Mouse (Mus musculus): ENCODE data around the gene Drc1. TPM values are rescaled to one million over a fixed set of nuclear protein-coding genes. Genes with fewer than 3 reads are reported as not detected.
A peak's percentile ranks its signal among the peaks of the same experiment; 100 is the strongest.

The Drc1 gene
- total RNA-seq (2021) = under 1 TPM; 0.61 to 0.66 TPM
- long read RNA-seq, experiment 1, partial matches to known transcripts = 0 of 2 reads
- long read RNA-seq, experiment 1, other reads (novel, unspliced or antisense) = 1 of 2 reads
- long read RNA-seq, experiment 2, partial matches to known transcripts = 0 of 1 reads
- long read RNA-seq, experiment 2, other reads (novel, unspliced or antisense) = 0 of 1 reads

DNA sequence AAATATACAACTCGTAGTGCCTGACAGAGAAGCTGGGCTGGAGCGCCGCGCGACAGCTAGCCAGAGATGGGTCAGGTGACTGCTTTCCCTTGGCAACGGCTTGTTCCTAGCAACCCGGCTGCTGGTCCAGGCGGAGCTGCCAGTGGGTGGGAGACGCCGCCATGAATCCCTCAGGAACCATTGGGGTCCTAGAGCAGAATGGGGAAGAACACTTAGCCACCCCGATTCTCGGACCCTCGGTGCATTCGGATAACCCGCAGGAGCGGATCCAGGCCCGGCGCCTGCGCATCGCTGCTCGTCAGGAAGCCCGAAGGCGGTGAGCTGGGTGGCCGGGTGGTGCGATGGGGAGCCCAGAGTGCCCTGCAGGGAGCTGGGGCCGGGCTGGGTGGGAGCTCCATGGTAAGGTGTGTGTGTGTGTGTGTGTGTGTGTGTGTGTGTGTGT, at the start of gene Drc1:
Drc1 (plus strand) TSS at position 98 of the 442 bp plus-strand sequence.
- no peak for DNase-seq (ENCODE audit: low spot score in 2 of 2)

- no peak for DNase-seq (ENCODE audit: low spot score in 2 of 2)
These were observed 49.3 kb upstream of the Drc1 start for GRCm38 (mm10) chr5:30231891-30232270.

DNA sequence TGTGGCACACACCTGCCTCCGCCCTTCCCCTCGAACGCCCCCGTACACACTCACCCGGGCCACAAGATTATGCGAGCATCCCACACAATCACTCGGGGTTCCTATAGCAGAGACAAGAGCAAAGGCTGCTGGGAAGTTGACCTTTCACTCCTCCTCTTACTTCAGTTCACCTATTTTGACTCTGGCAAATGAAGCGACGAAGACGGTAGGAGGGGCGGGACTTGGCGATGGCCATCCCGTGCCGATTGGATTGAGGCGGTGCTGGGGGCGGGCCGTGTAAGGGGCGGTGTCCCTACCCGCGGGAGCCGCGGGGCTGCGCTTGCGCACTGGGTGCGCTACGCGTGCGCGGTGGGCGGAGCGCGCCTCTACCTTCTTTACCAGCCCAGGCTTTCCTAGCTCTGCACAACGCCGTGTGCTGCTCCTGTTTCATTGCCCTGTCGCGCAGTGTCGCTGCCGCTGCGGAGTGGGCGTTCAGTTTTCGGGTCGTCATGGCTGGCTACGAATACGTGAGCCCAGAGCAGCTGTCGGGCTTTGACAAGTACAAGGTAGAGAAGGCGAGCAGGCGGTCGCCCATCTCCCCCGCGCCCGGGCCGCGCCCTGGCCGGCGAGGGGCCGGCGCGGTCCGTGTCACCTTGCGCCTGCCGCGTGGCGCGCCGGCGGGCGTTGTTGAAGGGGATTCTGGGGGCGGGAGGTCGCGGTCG, 48.8 kb upstream of the Drc1 start, which contains the start of gene Selenoi:
Selenoi (plus strand) TSS at position 311 of the 701 bp plus-strand sequence.
- DNase-seq (ENCODE audit: low spot score in 2 of 2) = peak; percentile 96 to 97

GRCm38 (mm10) chr5:30233042-30233441, 48.1 kb upstream of the Drc1 start:
- peak in 1 of 2 experiments; percentile 16 for DNase-seq (ENCODE audit: low spot score in 2 of 2)

- DNase-seq (ENCODE audit: low spot score in 2 of 2) = no peak
These were observed 47.2 kb upstream of the Drc1 start for GRCm38 (mm10) chr5:30233979-30234378.

GRCm38 (mm10) chr5:30235641-30236126, 45.5 kb upstream of the Drc1 start:
- no peak for DNase-seq (ENCODE audit: low spot score in 2 of 2)

GRCm38 (mm10) chr5:30238533-30238932, 42.7 kb upstream of the Drc1 start:
- DNase-seq (ENCODE audit: low spot score in 2 of 2) = no peak

DNA sequence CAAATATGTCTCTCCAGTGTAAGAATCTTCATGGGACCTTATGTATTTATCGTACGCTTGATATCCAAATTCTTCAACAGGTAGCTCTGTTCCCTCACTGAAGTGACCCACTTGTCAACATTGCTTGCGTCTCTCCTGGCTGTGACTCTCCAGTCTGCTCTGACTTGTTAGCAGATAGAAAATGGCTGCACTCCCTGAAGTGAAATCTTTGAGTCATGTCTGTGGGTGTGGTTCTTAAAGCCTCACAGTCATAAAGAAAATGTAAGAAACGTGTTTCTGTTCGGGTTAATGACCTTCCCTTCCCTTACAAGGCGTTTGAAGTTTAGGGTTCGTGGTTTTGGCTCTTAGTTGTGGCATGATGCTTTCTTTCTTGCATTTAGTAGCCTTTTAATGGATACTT, 40.6 kb upstream of the Drc1 start:
- no peak for DNase-seq (ENCODE audit: low spot score in 2 of 2)

- no peak for DNase-seq (ENCODE audit: low spot score in 2 of 2)
These were observed 38.8 kb upstream of the Drc1 start for GRCm38 (mm10) chr5:30242410-30242809.

DNA sequence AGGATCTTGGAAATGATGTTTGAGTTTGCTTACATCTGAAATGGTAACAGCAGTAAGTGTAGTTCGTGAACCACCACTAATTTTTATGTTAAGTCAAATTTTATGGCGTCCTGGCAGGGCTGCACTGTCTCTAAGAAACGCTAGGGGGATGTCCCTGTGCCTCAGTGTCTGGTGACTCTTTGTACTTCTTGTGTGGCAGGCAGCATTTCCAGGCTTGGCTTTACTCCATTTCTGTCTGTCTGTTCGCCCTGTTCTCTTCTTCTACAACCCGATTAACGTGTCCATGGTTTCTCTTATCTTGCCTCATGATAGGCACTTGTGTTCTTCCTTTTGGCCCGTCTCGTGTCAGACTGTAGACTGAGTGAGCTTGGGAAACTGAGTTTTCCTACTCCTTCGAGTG, 37.4 kb upstream of the Drc1 start:
- DNase-seq (ENCODE audit: low spot score in 2 of 2) = no peak

GRCm38 (mm10) chr5:30245861-30246416, 35.2 kb upstream of the Drc1 start:
- DNase-seq (ENCODE audit: low spot score in 2 of 2) = no peak

GRCm38 (mm10) chr5:30247666-30248065, 33.5 kb upstream of the Drc1 start:
- DNase-seq (ENCODE audit: low spot score in 2 of 2) = no peak

GRCm38 (mm10) chr5:30255567-30256354, 25.4 kb upstream of the Drc1 start:
- DNase-seq (ENCODE audit: low spot score in 2 of 2) = no peak

DNA sequence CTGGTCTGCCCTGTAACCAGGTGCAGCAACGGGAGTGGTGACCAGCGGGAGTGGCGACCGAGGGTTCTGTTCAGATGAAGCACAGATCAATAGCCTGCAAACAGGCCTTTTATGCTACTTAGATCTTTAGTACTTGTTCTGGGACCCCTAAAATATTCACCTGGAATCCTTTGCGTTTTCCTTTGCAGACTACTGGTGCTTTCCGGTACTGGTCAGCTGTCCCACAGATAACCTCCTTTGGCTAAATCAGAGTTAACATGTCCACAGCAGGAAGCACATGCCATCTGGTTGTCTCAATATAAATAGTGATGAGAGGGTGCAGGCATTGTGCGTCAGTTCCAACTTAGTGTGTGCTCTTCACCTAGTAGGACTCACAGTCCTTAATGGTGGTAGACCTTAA, 22.4 kb upstream of the Drc1 start:
- DNase-seq (ENCODE audit: low spot score in 2 of 2) = no peak

GRCm38 (mm10) chr5:30270571-30271190, 10.5 kb upstream of the Drc1 start:
- no peak for DNase-seq (ENCODE audit: low spot score in 2 of 2)

DNA sequence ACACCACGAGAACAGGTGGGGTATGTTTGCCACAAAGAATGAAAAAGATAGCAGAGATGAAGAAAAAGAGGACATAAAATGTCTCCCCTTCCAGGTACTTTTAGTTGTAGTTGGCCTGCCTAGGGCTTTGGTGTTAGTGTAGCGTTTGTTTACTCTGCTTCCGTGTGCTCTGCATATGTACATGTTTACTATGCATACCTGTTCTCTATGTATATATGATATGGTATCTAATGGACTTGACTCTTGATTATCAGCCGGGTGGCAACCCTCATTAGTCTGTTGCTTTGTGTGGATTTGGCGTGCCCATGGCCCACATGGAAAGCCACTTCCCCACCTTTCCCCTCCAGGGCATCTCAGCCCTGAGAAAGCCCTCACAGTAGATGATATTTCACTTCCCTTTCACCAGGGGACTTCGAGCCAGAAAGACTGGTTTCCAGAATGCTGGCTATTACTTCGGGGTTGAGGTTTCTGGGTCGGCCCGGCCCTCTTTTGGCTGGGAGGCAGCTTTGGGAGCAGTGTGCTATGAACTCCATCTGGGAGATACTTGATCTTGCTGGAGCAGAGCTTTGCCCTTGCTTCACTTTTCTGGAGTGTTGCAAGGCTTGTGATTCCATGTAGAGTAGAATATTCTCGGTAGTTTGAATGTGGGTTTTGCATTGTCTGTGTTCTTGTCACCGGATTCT, 9.4 kb upstream of the Drc1 start:
- no peak for DNase-seq (ENCODE audit: low spot score in 2 of 2)

DNA sequence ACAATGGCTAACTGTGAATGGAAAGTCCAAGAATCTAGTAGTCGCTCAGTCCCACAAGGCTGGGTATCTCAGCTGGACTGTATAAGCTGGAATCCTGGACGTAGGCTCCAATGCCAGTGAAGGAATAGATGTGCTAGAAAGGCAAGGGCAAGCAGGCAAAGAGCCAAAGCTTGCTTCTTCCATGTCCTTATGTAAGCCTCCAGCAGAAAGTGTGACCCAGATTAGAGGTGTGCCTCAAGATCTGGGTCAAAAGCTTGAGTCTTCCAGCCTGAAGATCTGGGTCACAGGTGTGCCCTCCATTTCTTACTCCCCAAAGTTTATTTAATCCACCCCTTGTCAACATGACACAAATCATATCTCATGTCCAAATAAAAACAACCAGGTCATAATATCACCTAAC, 4.8 kb upstream of the Drc1 start:
- no peak for DNase-seq (ENCODE audit: low spot score in 2 of 2)

DNA sequence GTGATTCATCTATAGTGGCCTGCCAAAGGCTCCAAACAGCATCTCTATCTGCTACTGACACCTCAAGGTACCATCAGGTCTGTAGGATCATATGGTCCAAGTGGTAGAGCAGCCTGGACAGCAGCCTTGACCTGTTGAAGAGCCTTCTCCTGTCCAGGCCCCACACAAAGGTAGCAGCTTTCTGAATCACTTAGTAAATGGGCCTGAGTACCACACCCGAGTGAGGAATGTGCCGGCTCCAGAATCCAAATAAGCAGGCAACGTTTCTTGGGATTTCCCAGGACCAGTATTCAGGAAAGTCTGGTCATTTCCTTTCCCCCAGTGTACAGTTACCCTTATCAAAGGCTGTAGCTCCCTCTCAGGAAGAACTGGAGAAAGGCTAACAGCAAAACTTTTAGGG, 2.2 kb upstream of the Drc1 start:
- DNase-seq (ENCODE audit: low spot score in 2 of 2) = no peak

- DNase-seq (ENCODE audit: low spot score in 2 of 2) = no peak
These were observed 1.7 kb upstream of the Drc1 start for GRCm38 (mm10) chr5:30279446-30279845.

- DNase-seq (ENCODE audit: low spot score in 2 of 2) = no peak
These were observed 324 bp upstream of the Drc1 start for GRCm38 (mm10) chr5:30280864-30281263.

Data from adrenal gland, adult 18-20 months (tissue).